In the genomic region with DNA sequence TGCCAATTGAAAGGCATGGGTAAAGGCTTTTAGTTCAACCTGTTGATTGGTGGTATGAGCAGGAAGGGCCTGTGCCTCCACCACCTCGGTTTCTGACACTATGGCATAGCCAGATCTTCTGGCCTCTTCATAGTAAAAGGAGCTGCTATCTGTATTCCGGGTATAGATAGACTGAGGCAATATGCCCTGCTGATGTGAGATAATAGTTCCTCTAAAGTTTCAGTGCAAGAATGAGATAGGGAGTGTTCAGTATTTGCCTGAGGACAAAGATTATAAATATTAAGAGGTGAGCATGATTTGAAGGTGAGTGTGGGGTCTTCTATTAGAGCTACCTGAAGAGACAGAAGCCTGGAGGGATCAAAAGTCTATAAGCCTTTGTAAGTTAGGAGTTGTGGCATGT, we compare ENCODE assay signal across 35 mouse cellular contexts.
"Had no signal": no experiment of that assay in that cellular context is flagged by ENCODE, and none has a peak within 500 bp of the region (broad histone marks: within the 10 kb centered on the region; RNA-seq: fewer than 3 reads in every experiment).

No protein-coding gene starts in this region.

- H3K9me3 ChIP-seq: heart, embryonic 10.5 days; heart, embryonic 12.5 days; heart, embryonic 13.5 days; heart, embryonic 15.5 days; hindbrain, embryonic 10.5 days; hindbrain, embryonic 12.5 days; hindbrain, embryonic 13.5 days; hindbrain, embryonic 15.5 days; intestine, embryonic 15.5 days; kidney, embryonic 15.5 days had no signal

- ATAC-seq: hindbrain, embryonic 16.5 days; hindbrain, postnatal 0 days; inflammation-experienced regulatory T-cells, adult 6 months; intestine, embryonic 15.5 days; intestine, embryonic 16.5 days; intestine, postnatal 0 days had no signal

- H3K4me1 ChIP-seq: heart, embryonic 10.5 days; heart, embryonic 12.5 days; heart, embryonic 13.5 days; heart, embryonic 15.5 days; hindbrain, embryonic 10.5 days; hindbrain, embryonic 12.5 days; hindbrain, embryonic 13.5 days; hindbrain, embryonic 15.5 days; intestine, embryonic 15.5 days; kidney, embryonic 15.5 days had no signal

- DNase-seq: heart, postnatal 10 days; heart, postnatal 14 days; heart, postnatal 36 days; heart, postnatal 4 days; kidney, adult 11 months; kidney, adult 18-20 months; kidney, adult 2 months; kidney, adult 8-10 months; kidney, adult 9 months; kidney, postnatal 10 days; kidney, postnatal 14 days; kidney, postnatal 25 days; kidney, postnatal 36 days; kidney, postnatal 4 days; layer of hippocampus, adult 9-11 months; layer of hippocampus, postnatal 36 days had no signal

- H3K27me3 ChIP-seq: heart, embryonic 12.5 days; heart, embryonic 13.5 days; heart, embryonic 15.5 days; hindbrain, embryonic 12.5 days; hindbrain, embryonic 13.5 days; hindbrain, embryonic 15.5 days; intestine, embryonic 15.5 days; kidney, embryonic 15.5 days had no signal

- H3K9ac ChIP-seq: heart, embryonic 12.5 days; heart, embryonic 13.5 days; heart, embryonic 15.5 days; hindbrain, embryonic 12.5 days; hindbrain, embryonic 13.5 days; hindbrain, embryonic 14.5 days; hindbrain, embryonic 15.5 days; intestine, embryonic 15.5 days; kidney, embryonic 15.5 days had no signal

- H3K4me3 ChIP-seq: heart, embryonic 10.5 days; heart, embryonic 12.5 days; heart, embryonic 13.5 days; heart, embryonic 15.5 days; hindbrain, embryonic 10.5 days; hindbrain, embryonic 12.5 days; hindbrain, embryonic 13.5 days; hindbrain, embryonic 15.5 days; intestine, embryonic 15.5 days; kidney, embryonic 15.5 days; layer of hippocampus, adult 2 months had no signal

- H3K36me3 ChIP-seq: heart, embryonic 10.5 days; heart, embryonic 12.5 days; heart, embryonic 13.5 days; heart, embryonic 15.5 days; hindbrain, embryonic 10.5 days; hindbrain, embryonic 12.5 days; hindbrain, embryonic 13.5 days; hindbrain, embryonic 15.5 days; intestine, embryonic 15.5 days; kidney, embryonic 15.5 days had no signal

- H3K4me2 ChIP-seq: heart, embryonic 11.5 days; heart, embryonic 12.5 days; heart, embryonic 13.5 days; heart, embryonic 15.5 days; hindbrain, embryonic 12.5 days; hindbrain, embryonic 13.5 days; hindbrain, embryonic 14.5 days; hindbrain, embryonic 15.5 days; intestine, embryonic 15.5 days; kidney, embryonic 15.5 days had no signal

- H3K27ac ChIP-seq: heart, embryonic 10.5 days; heart, embryonic 13.5 days; heart, embryonic 15.5 days; hindbrain, embryonic 10.5 days; hindbrain, embryonic 12.5 days; hindbrain, embryonic 13.5 days; hindbrain, embryonic 14.5 days; hindbrain, embryonic 15.5 days; hindbrain, postnatal 0 days; intestine, embryonic 15.5 days; kidney, embryonic 15.5 days; kidney, postnatal 0 days; layer of hippocampus, adult 2 months had no signal
